Mouse (Mus musculus): ENCODE data around the gene Tinagl1.

The Tinagl1 gene

DNA sequence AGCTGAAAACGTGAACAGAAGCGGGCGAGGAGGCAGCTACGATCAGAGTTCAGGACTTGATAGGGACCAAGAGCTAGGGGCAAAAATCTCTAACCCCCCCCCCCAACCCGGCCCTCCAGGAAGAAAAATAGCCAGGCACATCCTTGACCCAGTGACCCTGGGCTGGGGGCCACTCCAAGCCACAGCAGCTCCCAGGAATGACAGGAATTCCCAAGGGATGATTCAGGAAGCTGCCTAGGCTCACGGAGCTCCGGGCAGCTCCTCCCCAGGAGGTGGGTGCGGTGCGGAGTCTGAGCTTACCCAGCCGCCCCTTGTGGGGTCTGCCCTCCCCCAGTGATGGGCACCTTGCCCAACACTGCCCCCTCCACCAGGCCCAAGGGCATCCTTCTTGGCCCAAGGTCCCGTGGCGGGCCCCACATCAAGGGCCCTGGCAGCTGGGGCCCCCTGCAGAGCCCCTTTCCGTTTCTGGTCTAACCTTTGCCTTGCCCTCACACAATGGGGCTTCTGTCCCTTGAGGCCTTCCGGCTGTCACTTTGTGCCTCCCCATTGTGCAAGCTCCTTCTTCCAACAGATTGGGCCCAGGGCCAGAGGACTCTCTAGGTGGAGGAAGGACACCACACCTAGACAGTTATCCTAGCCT, at the start of gene Tinagl1:
TSS of gene Tinagl1 (minus strand) at position 51 of the 640 bp plus-strand sequence.
- DNase-seq: no peak

DNA sequence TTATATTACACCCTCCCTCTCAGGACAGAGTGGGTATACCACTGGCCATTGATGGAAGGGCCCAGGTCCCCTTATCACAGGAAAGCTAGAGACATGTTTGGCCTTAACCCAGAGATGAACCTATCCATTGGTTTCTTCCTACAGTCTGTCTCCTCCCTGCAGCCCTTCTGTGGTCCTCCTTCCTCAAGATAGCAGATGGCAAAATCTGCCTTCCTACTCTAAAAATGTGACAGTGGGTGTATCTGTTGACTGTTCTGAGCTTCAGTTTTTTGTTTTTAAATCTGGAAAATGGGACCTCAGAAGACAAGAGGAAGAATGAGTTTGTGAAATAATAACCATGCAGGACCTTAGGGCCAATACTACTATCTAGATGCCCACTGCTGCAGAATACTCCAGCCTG, 49.1 kb upstream of the Tinagl1 start:
- no peak for DNase-seq

DNA sequence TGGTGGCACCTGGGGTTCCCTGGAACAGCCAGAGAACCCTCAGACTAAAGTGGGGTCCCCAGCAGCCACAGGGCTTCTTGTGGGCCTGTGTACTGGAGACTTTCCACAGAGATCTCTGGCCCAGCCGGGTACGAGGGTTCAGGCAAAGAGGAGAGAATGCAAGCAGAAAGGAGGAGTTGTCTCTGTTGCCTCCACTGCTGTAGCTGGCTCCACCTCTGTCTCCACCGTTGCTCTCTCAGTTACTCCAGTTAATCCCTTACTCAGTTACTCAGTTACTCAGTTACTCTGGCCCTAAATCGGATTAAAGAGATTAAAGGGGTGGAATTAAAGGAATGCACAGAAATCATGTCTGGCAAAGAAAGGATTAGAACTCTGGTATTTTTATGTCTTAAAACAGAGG, 47.3 kb upstream of the Tinagl1 start, which contains the start of gene Gm853:
TSS of gene Gm853 (minus strand) at position 223 of the 400 bp plus-strand sequence.
- no peak for DNase-seq

DNA sequence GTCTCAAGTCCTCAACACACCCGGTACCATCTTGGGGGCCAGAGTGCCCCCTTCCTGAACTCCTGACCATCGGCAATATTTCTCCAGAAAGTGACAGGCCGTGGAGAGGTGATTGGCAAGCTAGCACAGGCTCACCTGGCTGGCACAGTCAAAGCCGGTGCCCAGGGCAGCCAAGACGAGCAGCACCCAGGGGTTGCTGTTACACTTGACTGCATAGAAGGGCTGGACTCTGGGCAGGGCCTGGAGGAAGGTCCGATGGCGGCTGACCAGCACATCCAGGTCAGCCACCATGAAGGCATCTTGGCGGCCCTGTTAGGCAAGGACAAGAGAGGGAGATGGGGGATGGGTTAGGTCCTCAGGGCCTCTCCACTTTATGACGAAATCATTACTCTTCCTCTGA, 45.3 kb upstream of the Tinagl1 start:
- no peak for DNase-seq

DNA sequence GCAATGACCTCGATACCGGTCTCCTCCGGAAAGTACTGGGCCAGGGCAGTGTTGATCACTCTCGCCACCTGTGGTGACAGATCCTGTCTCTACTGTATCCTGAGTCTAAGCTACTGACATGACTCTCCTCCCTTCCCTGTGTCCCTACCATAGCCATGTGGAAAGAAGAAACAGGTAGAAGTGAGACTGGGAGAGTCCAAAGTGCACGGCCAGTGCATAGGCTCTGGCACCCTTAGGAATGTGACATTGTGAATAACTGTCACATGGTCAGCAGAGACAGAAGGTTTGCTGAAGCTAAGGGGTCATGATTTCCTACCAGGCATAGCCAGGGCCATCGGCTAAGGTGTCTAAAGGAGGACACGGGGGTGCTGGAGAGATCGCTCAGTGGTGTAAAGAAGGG, 40.5 kb upstream of the Tinagl1 start:
- no peak for DNase-seq

DNA sequence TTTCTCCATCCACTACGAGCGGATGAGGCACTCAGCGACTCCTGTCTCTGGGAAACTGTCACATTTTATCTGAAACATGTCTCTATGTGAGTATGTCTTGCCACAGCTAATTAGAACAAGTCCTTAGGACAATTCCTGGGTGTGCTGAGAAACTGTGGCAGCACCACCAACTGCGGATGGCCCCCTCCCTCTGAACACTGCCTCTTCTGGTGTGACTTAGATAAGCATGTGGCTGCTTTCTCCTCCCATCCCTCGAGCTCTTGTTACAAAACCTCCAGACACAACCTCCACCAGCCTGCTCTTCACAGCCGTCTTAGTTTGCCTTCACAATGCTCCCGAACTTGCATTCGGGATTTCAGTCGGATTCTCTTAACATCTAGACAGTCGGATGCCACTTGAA, 38.9 kb upstream of the Tinagl1 start:
- no peak for DNase-seq

DNA sequence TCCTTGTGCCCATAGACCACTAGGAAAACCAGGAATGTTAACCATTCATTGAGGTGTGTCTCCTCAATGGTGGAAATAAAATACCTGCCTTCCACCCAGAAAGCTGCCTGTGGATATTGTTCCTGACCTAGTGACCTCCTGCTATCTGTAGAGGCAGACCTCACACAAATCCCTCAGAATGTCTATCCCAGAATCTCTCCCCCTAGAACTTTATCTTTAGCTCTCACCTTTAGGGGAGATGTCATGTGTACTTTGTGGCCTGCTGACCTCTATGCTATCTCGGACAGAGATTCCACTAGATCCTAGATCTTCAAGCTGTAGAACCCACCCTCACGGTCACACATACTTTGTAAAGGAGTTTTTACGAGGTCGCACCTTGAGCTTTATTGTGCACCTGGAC, 38.3 kb upstream of the Tinagl1 start:
- no peak for DNase-seq

DNA sequence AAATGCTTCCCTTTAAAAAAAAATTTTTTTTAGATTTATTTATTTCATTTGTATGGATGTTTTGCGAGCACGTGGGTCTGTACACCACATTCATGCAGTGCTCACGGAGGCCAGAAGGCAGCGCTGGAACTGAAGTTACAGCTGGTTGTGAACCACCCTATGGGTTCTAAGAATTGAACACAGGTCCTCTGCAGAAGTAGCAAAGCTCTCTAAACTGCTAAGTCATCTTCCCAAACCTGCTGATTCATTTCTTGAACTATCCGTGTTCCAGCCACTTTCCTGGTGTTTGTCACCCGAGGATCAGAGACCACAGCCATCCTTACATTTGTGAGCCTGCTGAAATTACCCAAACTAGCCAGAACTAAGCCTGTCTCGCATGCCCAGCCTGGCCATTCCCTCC, 37.5 kb upstream of the Tinagl1 start:
- no peak for DNase-seq

DNA sequence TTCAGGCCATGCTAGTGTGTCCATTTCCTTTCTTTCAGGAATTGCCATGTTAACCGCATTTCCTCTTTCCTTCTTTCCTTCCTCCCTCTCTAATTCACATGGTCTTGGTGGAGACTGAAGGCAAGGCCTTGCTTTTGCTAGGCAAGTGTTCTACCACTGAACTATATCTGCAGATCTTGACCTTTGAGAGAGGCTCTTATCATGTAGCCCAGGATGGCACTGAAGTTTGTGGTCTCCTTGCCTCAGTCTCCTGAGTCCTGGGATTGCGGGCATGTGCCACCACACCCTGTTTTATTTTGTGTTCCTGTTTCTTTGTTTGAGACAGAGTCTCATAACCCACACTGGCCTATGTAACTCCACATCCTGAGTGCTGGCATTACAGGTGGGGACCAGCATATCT, 36.9 kb upstream of the Tinagl1 start:
- no peak for DNase-seq

DNA sequence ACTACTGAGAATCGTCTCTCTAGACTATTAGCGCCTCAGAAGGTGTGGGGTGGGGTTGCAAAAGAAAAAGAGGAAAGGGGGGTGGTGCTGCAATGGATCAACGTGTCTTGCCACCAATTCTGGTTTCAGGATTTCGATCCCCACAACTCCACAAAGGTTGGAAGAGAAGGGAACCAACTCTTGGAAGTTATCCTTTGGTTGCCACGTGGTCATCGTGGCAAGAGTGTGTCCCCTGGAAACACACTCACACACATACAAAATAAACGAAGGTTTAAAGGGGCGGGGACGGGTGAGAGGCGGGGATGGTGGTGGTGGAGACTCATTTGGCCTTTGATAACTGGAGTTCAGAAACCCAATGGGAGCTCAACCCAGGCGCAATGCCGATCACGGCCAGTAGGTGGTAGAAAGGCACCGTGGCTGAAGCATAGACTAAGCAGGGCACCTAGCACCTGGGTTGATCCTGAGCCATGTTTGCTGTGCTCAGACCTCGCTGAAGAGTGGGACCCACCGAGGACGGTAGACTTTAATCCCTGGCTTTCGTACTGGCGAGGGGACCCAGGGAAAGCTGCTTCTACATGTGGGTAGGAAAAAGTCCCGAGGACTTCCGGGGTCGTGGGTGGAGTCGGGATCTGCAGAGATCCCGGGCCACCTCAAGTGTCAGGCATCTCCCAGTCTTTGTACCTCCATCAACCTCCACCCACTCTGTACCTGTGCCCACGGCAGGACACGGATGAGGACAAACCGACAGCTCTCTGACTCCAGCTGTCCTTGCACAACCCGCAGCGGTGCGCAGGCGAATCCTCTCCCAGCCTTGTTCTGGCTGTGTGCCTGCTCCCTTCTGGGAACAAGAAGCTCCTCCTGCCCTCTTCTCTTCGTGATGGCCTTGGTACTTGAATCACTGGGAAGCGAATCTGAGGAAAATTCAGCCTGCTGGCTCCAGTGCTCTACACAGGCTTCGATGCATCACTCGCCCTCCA, 24.1 kb upstream of the Tinagl1 start:
- peak; percentile 34 to 74 for DNase-seq

DNA sequence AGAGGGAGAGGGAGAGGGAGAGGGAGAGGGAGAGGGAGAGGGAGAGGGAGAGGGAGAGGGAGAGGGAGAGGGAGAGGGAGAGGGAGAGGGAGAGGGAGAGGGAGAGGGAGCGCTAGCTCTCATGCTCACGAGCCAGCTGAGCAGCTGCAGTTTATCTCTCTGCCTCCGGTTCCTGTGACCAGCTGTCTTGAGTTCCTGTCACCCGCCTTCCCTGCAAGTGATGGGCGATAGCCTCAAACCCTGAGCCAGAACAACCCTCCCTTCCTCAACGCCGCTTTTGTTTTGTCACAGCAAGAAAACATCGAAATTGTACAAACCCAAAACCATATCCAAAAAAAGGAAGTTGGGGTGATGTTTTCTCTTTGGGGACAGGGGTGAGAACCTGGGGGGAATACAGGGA, 21.6 kb upstream of the Tinagl1 start:
- DNase-seq: no peak

DNA sequence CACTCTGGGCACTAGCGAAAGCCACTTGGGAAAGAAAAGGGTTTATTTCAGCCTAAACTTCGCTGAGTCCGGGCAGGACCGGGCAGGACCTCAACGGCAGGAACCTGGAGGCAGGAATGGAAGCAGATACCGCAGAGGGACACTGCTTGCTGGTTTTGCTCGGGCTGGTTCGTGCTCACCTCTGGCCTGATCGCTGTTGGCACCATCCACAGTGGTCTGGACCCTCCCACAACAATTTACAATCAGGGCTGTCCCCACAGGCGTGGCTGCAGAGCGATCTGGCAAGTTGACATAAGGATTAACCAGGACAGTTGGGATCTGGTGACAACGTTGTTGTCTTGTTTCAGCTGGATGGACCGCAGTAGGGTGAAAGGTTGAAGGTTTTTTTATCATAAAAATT, 21.0 kb upstream of the Tinagl1 start:
- no peak for DNase-seq

DNA sequence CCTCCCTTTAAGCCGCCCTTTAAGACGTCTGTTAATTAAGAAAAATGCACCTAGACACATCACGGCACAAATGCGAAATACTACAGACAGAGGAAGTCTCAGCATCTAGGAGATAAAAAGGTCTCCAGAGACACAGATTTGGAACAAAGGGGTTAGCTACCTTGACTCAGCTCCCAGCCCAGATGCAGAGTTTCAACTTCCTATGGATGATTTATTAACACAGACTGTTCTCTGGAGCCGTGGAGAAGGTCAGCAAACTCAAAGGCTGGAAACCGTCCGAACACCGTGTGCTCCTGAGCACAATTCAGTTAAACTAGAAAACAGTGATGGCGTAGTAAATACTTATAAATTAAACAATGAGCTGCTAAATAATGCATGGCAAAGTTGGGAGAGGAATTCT, 17.3 kb upstream of the Tinagl1 start:
- no peak for DNase-seq

DNA sequence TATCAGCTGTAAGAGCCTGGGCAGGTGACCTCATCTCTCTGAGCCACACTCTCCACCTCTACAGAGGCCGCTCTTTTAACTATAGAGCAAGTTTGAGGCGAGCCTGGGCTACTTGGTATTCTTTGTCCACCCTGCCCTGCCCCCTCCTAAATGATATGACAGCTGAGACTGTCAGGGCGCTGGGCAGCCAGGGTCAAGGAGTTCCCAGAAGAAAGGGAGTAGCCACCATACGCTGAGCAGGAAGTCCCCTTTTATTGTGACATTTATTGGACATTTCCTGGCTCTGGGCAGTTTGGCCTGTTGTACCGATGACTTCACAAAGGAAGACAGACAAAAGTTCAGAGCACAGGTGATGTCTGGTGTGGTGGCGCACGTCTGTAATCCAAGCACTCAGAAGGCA, 14.7 kb upstream of the Tinagl1 start:
- DNase-seq: no peak

DNA sequence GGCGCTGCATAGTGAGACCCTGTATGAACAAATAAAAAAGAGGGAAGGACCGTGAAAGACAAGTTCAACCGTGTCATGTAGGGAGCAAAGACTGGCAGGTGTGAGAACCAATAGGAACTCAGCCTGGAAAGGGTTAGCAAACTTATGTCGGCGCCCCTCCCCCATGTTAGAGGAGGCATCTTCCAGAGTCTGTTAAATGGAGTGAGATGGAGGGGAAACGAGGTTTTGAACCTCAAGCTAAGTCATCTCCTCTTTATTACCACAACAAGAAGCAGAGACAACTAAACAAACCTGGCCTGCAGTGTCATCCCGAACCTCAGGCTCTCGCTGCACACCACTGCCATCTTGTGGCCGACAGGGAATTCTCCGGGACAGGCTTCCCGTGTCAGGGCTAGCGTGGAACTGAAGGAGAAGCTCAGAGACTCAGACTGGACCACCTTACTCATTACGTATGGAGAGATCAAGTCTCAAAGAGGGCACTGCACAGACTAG, 13.9 kb upstream of the Tinagl1 start:
- peak; percentile 35 to 67 for DNase-seq

DNA sequence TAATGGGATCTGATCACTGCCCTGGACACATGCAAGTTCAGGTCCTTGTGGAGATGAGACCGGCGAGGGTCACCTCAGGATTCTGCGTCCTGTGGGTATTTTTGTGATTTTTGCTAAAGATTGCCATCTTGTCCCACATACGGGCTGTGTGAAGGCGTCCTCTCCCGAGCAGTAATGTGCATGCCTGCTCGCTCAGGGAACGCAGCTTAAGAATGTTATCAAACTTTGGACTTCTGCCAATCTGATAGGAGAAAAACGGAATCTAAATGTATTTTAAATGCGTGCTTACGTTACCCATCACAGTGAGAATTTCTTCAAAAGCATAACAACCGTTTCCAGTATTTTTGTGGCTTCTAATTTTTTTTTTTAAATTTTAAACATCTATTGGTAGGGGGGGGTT, 12.0 kb upstream of the Tinagl1 start:
- no peak for DNase-seq

DNA sequence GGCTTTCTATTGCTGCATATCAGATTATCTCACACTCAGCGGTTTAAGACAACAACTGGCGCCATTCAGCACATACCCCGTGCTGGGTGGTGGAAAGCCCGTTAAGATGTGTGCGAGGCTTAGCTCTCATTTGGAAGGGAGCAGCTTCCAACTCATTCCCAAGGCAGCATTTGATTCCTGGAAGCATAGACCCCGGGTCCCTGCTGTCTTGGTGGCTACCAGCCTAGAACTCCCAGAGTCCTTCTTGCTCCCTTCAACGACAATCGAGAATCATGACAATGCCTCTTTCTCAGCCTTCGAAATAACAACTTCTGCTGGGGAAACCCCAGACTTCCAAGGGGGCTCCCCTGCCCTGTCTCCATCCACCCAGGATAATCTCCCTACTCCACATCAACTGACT, 11.5 kb upstream of the Tinagl1 start:
- DNase-seq: no peak

DNA sequence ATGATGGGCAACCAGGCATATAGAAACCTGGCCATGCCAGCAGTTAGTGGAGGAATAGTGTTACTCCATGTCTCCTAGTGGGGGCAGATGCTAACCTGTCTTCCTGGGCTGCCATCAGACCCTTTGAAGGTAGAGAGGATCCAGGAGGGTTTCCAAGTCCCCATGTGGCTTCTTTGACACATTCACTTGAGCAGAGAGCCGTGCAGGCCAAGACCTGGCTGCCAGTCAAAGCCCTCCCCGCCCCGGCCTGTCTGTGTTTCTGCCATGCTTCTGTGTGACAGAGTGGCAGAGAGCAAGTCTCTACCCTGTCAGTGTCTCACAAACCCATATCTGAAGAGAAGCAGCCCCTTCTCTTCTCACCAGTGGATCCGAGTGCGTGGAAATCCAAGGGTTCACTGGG, 9.0 kb upstream of the Tinagl1 start:
- no peak for DNase-seq

DNA sequence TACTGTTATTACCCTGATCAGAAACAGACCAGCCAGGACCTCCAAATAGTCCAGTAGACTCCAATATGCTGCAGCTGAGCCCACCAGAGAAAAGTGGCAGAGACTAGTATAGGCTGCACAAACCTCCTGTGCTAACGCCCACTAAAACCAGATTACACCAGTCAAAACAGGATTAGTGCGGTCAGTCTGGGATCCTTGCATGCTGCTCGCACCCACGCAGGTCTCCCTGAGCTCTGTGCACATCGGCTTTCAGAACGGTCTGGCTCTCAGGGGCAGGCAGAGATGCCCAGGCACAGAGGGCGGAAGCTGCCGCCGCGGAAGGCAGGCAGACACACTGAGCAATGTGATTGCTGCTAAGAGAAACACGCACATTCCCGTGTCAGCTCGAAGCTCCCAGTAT, 8.1 kb upstream of the Tinagl1 start:
- DNase-seq: no peak

DNA sequence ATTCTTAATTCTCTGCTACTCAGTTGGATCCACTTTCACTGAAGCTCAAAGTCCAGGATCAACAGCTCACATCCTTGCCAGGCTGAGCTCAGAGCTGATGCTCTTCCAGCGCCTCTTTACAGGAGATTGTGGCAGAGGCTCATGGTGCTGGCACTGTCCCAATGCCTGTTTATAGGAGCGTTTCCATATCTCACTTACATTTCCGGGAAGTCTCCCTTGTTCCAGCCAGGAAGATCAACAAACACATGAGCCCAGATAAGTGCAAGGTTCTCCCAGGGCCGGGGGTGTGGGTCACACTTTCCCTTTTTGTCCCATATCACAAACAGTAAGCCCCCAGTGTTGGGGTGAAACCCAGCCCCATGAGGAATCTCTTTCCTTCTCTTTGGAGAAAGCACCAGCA, 7.0 kb upstream of the Tinagl1 start:
- DNase-seq: no peak

DNA sequence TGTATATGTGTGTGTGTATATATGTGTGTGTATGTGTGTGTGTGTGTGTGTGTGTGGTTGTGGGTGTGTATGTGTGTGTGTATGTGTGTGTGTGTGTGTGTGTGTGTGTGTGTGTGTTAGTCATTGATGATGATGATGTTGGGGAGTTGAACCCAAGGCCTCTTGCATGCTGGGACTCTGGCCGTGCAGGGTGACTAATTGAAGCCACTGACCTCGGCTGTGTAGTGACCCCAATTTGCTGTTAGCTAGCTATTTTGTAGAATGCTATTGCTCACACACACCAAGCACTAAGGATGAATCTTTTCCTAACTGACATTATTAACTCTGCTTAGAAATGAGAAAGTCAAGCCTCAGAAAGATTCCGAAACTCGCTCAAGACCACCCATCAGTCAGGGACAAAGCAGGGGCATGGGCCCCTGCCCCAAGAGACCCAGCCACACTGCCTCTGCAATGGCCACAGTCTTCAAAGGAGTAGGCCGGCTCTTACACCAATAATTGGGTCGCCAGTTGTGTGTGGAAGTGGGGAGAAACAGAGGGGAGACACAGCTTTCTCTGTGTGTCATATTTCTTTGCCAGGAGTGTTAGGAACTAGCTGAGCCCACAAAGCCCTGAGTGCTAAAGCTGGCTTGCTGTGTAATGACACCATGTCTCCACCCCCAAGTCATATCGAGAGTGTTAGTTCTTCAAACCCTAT, 6.1 kb upstream of the Tinagl1 start:
- DNase-seq: no peak

DNA sequence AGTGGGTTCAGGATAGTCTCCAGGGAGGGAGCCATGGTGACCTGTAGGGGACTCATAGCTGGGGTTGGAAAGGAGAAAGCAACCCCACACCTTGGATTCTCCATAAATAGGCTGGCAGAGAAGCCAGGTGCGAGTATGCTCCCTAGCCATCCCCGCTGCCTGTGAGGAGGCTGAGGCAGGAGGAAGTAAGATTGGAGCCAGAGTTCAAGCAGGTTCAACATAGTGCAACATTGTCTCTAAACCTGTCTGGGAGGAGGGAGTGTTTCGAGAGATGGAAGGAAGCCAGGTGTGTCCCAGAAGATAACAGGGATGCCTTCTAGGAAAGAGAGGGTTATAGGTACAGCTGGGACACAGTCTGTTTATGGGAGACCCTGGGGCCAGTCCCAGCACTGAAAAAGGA, 5.0 kb upstream of the Tinagl1 start:
- no peak for DNase-seq

DNA sequence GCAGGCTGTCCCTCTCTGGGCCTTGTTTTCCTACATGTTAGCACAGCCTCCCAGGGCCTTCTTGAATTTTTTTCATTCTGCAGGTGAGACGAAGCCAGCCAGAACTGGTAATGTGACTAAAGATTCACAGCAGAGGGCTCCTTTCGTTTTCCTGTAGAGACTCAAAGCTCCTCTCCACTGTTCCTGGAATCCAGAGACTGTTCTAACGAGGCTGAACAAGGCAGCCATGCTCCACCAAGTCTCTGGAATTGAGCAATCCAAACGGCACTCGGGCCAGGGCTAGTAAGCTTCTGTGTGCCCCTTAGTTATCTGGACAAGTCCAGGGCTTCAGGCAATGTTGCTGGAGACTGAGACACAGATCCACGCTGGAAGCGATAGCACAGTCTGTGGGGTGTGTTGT, 2.6 kb upstream of the Tinagl1 start:
- DNase-seq: no peak

DNA sequence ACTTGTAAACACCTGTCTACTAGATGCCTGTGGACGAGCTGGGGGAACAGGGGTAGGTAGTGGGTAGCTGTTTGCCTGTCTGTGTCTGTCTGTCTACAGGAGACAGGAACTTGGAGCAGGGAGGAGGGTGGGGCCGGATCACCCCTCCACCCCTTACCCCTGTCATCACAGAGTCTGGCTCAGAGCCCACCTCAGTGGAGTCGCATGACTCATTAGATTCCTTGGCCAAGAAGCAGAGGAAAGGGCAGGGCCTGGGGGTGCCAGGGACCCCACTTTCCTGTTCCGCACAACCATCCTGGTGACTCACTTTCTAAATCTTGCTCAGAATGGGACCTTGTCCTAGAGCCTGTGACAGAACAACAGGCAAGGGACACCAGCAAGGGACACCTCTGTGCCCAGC, 2.2 kb upstream of the Tinagl1 start:
- DNase-seq: no peak
